Mouse (Mus musculus): ENCODE results near the gene Abhd6. TPM values are rescaled to one million over a fixed set of nuclear protein-coding genes. Genes with fewer than 3 reads are reported as not detected.

Gene Abhd6
- polyA plus RNA-seq, 1 experiment from 2014 or later, result 30.2 TPM

GRCm38 (mm10) chr14:8044786-8045185 is 42.1 kb downstream of the Abhd6 start:
- Histone ChIP-seq H3K4me2 (replicated peaks) (no peak overlapping the region), H3K27ac (replicated peaks) (no peak overlapping the region), H3K4me1 (no peaks in the 10 kb centered on the region), H3K27me3 (no peaks in the 10 kb centered on the region), H3K9me3 (replicated peaks) (no peaks in the 10 kb centered on the region), H3K9ac (no peak overlapping the region), H3K4me3 (replicated peaks) (no peak overlapping the region), H3K36me3 (peaks cover 26% of the 10 kb centered on the region; the same call in 1 of the 2 replicates)
- WGBS, result 85% methylated on average over 6 of the region's 6 CpGs
- ATAC-seq (ENCODE audit: insufficient number of reproducible peaks, low FRiP score, low TSS enrichment, low read depth), result no peak

GRCm38 (mm10) chr14:8045187-8045846 is 42.6 kb downstream of the Abhd6 start:
- H3K27ac ChIP-seq (replicated peaks), result no peak overlapping the region
- H3K4me2 ChIP-seq (replicated peaks), result no peak overlapping the region
- H3K9ac ChIP-seq, result no peak overlapping the region
- no peaks in the 10 kb centered on the region for H3K4me1 ChIP-seq
- H3K9me3 ChIP-seq (replicated peaks), result no peaks in the 10 kb centered on the region
- H3K27me3 ChIP-seq, result no peaks in the 10 kb centered on the region
- peaks cover 27% of the 10 kb centered on the region; the same call in 1 of the 2 replicates for H3K36me3 ChIP-seq
- H3K4me3 ChIP-seq (replicated peaks), result no peak overlapping the region
- ATAC-seq (ENCODE audit: insufficient number of reproducible peaks, low FRiP score, low TSS enrichment, low read depth), result no peak
- 78% methylated on average over 11 of the region's 11 CpGs for WGBS

DNA sequence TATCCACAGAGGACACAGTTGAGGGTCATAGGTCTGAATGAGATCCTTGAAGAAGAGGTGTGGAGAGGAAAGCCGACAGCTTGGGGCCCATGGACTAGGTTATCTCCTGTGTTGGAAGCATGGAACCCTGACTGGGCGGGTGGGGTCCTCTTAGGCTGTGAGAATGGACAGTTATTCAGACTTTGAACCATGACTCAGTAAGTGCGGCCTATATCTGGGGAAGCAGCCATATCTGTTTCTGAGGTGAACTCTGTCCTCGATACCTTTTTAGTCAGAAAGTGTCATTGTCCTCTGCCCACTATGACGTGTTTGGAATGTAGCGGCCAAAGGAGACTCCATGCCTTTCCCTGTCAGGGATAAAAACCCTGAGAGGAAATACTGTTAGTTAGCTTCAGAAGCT is 44.1 kb downstream of the Abhd6 start:
- no peak overlapping the region for H3K9ac ChIP-seq
- no peak overlapping the region for H3K4me2 ChIP-seq (replicated peaks)
- H3K4me1 ChIP-seq, result no peaks in the 10 kb centered on the region
- H3K27ac ChIP-seq (replicated peaks), result no peak overlapping the region
- no peak overlapping the region for H3K4me3 ChIP-seq (replicated peaks)
- H3K27me3 ChIP-seq, result no peaks in the 10 kb centered on the region
- no peaks in the 10 kb centered on the region for H3K9me3 ChIP-seq (replicated peaks)
- peaks cover 34% of the 10 kb centered on the region; the same call in 1 of the 2 replicates for H3K36me3 ChIP-seq
- no peak for ATAC-seq (ENCODE audit: insufficient number of reproducible peaks, low FRiP score, low TSS enrichment, low read depth)
- 91% methylated on average over 6 of the region's 6 CpGs for WGBS

- Histone ChIP-seq H3K4me1 (no peaks in the 10 kb centered on the region), H3K4me3 (replicated peaks) (no peak overlapping the region), H3K36me3 (peaks cover 39% of the 10 kb centered on the region; the same call in 1 of the 2 replicates), H3K9ac (no peak overlapping the region), H3K9me3 (replicated peaks) (no peaks in the 10 kb centered on the region), H3K27me3 (no peaks in the 10 kb centered on the region), H3K27ac (replicated peaks) (no peak overlapping the region), H3K4me2 (replicated peaks) (no peak overlapping the region)
- no peak for ATAC-seq (ENCODE audit: insufficient number of reproducible peaks, low FRiP score, low TSS enrichment, low read depth)
- WGBS, result 81% methylated on average over 10 of the region's 10 CpGs
These were observed 46.6 kb downstream of the Abhd6 start for GRCm38 (mm10) chr14:8049334-8049733.

DNA sequence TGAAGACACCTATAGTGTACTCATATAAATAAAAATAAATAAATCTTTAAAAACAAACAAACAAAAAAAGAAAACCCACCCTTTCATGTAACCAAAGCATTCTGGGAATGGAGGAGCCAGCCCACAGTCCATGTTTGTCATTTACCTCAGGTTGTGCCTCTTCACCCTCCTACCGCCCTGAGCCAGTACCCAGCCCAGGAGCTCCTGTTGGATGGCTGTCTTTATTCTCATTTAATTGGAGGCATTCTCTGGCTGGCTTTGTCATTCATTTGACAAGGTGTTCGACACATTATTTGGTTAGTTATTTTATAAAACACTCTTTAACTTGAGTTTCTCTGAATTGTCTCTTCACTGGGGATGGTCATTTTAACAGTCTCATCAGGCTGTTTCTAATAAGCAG is 49.2 kb downstream of the Abhd6 start:
- Histone ChIP-seq H3K36me3 (peaks cover 27% of the 10 kb centered on the region; the same call in 1 of the 2 replicates), H3K4me3 (replicated peaks) (no peak overlapping the region), H3K27ac (replicated peaks) (no peak overlapping the region), H3K4me2 (replicated peaks) (no peak overlapping the region), H3K9me3 (replicated peaks) (no peaks in the 10 kb centered on the region), H3K9ac (no peak overlapping the region), H3K27me3 (no peaks in the 10 kb centered on the region), H3K4me1 (no peaks in the 10 kb centered on the region)
- ATAC-seq (ENCODE audit: insufficient number of reproducible peaks, low FRiP score, low TSS enrichment, low read depth), result no peak
- WGBS, result 89% methylated on average over 2 of the region's 2 CpGs

- Histone ChIP-seq H3K4me3 (replicated peaks) (no peak overlapping the region), H3K4me1 (no peaks in the 10 kb centered on the region), H3K9ac (no peak overlapping the region), H3K9me3 (replicated peaks) (no peaks in the 10 kb centered on the region), H3K27me3 (no peaks in the 10 kb centered on the region), H3K36me3 (peaks cover 24% of the 10 kb centered on the region; the same call in 1 of the 2 replicates), H3K4me2 (replicated peaks) (no peak overlapping the region), H3K27ac (replicated peaks) (no peak overlapping the region)
- ATAC-seq (ENCODE audit: insufficient number of reproducible peaks, low FRiP score, low TSS enrichment, low read depth), result no peak
- 98% methylated on average over 7 of the region's 7 CpGs for WGBS
These were observed 50.0 kb downstream of the Abhd6 start for GRCm38 (mm10) chr14:8052661-8053060.

DNA sequence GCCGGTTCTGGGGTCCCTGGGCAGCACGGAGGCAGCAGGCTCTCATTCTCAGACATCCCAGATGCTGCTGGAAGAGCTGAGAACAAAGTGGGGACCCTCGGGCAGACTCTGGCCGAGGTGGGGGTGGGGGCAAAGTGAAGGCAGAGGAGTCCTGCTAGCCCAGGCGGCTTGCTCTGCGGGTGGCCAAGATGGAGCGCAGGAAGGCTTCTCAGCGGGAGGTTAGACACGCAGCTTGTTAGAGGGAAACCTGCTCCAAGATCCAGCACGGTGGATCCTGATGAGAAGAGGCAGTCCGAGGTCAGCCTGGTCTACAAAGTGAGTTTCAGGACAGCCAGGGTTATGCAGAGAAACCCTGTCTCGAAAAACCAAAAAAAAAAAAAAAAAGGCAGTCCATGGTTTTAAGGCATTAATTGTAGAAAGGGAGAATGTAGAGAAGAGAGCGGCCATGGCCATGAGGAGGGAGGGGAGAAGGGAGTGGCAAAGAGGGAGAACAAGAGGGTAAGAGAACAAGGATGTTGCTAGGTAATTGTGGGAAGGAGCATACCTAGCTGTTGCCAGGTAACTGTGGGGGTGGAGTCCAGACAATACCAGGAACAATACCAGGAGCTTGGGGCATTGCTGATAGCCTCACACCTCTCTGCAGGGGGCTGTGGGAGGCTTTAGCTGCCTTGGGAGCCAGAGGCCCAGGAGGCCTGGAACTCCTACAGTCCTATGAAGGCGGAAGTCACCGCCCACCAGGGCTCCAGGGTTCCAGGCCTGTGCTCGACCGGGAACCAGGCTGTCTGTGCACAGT is 51.8 kb downstream of the Abhd6 start:
- 29% methylated on average over 17 of the region's 17 CpGs for WGBS
- ATAC-seq (ENCODE audit: insufficient number of reproducible peaks, low FRiP score, low TSS enrichment, low read depth), result peak; percentile 82
- Histone ChIP-seq H3K27me3 (no peaks in the 10 kb centered on the region), H3K9ac (no peak overlapping the region), H3K36me3 (peaks cover 17% of the 10 kb centered on the region; the same call in 1 of the 2 replicates), H3K9me3 (replicated peaks) (no peaks in the 10 kb centered on the region), H3K4me1 (no peaks in the 10 kb centered on the region), H3K4me3 (replicated peaks) (no peak overlapping the region), H3K4me2 (replicated peaks) (no peak overlapping the region), H3K27ac (replicated peaks) (no peak overlapping the region)

DNA sequence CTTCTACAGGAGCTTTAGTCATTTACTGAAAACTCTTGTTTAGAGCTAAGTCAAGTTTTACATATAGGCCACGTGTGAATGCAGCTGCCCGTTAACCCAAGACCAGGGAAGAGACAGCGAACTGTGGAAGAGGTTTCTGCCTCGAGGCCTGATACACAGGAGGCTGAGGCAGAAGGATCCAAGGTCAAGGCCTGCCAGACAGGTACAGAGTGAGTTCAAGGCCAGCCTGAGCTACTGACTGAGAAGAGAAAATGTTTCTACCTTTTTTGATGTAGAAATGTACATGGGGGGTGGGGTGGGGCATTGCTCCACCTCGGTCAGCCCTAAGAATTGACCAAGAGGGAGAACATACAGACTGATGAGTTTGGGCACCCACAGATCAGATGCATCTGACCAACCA is 53.4 kb downstream of the Abhd6 start:
- H3K27me3 ChIP-seq, result no peaks in the 10 kb centered on the region
- no peak overlapping the region for H3K27ac ChIP-seq (replicated peaks)
- ATAC-seq (ENCODE audit: insufficient number of reproducible peaks, low FRiP score, low TSS enrichment, low read depth), result no peak
- no peak overlapping the region for H3K4me3 ChIP-seq (replicated peaks)
- no peak overlapping the region for H3K4me2 ChIP-seq (replicated peaks)
- 86% methylated on average over 5 of the region's 5 CpGs for WGBS
- no peak overlapping the region for H3K9ac ChIP-seq
- no peaks in the 10 kb centered on the region for H3K4me1 ChIP-seq
- H3K36me3 ChIP-seq, result peaks cover 11% of the 10 kb centered on the region; the same call in 1 of the 2 replicates
- H3K9me3 ChIP-seq (replicated peaks), result no peaks in the 10 kb centered on the region

GRCm38 (mm10) chr14:8059938-8060337 is 57.2 kb downstream of the Abhd6 start:
- Histone ChIP-seq H3K4me2 (replicated peaks) (no peak overlapping the region), H3K9me3 (replicated peaks) (no peaks in the 10 kb centered on the region), H3K9ac (no peak overlapping the region), H3K27me3 (no peaks in the 10 kb centered on the region), H3K27ac (replicated peaks) (no peak overlapping the region), H3K4me3 (replicated peaks) (no peak overlapping the region), H3K36me3 (peaks cover 5% of the 10 kb centered on the region; the same call in 1 of the 2 replicates), H3K4me1 (0 out of 2 replicates have a peak, but pooled peaks cover 4% of the 10 kb centered on the region)
- WGBS, result 92% methylated on average over 7 of the region's 7 CpGs
- ATAC-seq (ENCODE audit: insufficient number of reproducible peaks, low FRiP score, low TSS enrichment, low read depth), result no peak

DNA sequence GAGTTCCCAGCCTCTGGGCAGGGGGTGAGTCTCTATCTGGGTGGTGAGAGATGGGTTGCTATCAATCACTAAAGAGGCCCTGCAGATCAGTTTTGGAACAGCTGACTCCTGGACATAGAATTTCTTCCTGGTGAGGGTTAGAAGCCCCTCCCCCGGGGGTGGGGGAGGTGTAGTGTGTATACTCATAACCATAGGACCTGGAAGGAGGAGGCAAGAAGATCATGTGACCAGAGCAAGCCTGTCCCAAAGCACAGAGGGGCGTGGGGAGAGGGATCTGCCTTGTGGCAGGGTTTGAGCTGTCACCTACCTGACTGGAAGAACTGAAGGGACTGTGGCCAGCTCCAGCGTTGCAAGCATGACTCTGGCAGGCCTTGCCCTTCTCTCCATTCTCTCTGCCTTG is 59.4 kb downstream of the Abhd6 start:
- ATAC-seq (ENCODE audit: insufficient number of reproducible peaks, low FRiP score, low TSS enrichment, low read depth), result peak; percentile 63; the same call in 1 of the 2 replicates
- Histone ChIP-seq H3K27ac (replicated peaks) (0 out of 2 replicates have a peak overlapping the region, but pooled peaks have one; percentile 44), H3K9me3 (replicated peaks) (no peaks in the 10 kb centered on the region), H3K36me3 (no peaks in the 10 kb centered on the region), H3K9ac (no peak overlapping the region), H3K4me3 (replicated peaks) (no peak overlapping the region), H3K4me1 (0 out of 2 replicates have a peak, but pooled peaks cover 4% of the 10 kb centered on the region), H3K27me3 (no peaks in the 10 kb centered on the region), H3K4me2 (replicated peaks) (no peak overlapping the region)
- WGBS, result 19% methylated on average over 3 of the region's 3 CpGs

GRCm38 (mm10) chr14:8062537-8063301 is 60.0 kb downstream of the Abhd6 start:
- Histone ChIP-seq H3K36me3 (no peaks in the 10 kb centered on the region), H3K9me3 (replicated peaks) (no peaks in the 10 kb centered on the region), H3K27ac (replicated peaks) (peak overlapping the region; percentile 44; the same call in 1 of the 2 replicates), H3K9ac (no peak overlapping the region), H3K4me3 (replicated peaks) (no peak overlapping the region), H3K4me1 (0 out of 2 replicates have a peak, but pooled peaks cover 4% of the 10 kb centered on the region), H3K4me2 (replicated peaks) (no peak overlapping the region), H3K27me3 (no peaks in the 10 kb centered on the region)
- WGBS, result 53% methylated on average over 3 of the region's 3 CpGs
- no peak for ATAC-seq (ENCODE audit: insufficient number of reproducible peaks, low FRiP score, low TSS enrichment, low read depth)
